Mouse (Mus musculus) midbrain, embryonic 16.5 days (tissue): ENCODE results near the gene Polr3h. TPM values are rescaled to one million over a fixed set of nuclear protein-coding genes. Genes with fewer than 3 reads are reported as not detected.

Experiments
- ATAC-seq: fragments of 200-750 bp; cut with Nextera tagmentation; 2 replicates; pipeline ENCODE4 v1.8.0; 2017; ENCODE audit warnings: moderate TSS enrichment
- H3K27ac ChIP-seq: fragments of 300-500 bp; sonication (generic); 2 replicates; pipeline ENCODE4 v1.5.1; 2014; ENCODE audit warnings: mild to moderate bottlenecking, low read length, mixed read lengths
- H3K27me3 ChIP-seq: fragments of 300-500 bp; sonication (generic); 2 replicates; pipeline ENCODE4 v1.6.1; 2014; ENCODE audit warnings: low read depth, low read length, mixed read lengths; ENCODE audit not compliant: control insufficient read depth, insufficient read depth
- H3K36me3 ChIP-seq: fragments of 300-500 bp; sonication (generic); 2 replicates; pipeline ENCODE4 v1.6.1; 2014; ENCODE audit warnings: mild to moderate bottlenecking, low read length, moderate library complexity, mixed read lengths; ENCODE audit not compliant: control insufficient read depth, insufficient read depth
- H3K4me1 ChIP-seq: fragments of 300-500 bp; sonication (generic); 2 replicates; pipeline ENCODE4 v1.6.1; 2014; ENCODE audit warnings: mild to moderate bottlenecking, low read length, mixed read lengths; ENCODE audit not compliant: control insufficient read depth, insufficient read depth
- H3K4me2 ChIP-seq: fragments of 300-500 bp; sonication (generic); 2 replicates; pipeline ENCODE4 v1.6.1; 2014; ENCODE audit warnings: mild to moderate bottlenecking, low read length, mixed read lengths
- H3K4me3 ChIP-seq: fragments of 300-500 bp; sonication (generic); 2 replicates; pipeline ENCODE4 v1.5.1; 2014; ENCODE audit warnings: low read depth, mild to moderate bottlenecking, low read length, moderate library complexity, mixed read lengths
- H3K9ac ChIP-seq: fragments of 300-500 bp; sonication (generic); 2 replicates; pipeline ENCODE4 v1.6.1; 2014; ENCODE audit warnings: low read depth, low read length, mixed read lengths
- H3K9me3 ChIP-seq: fragments of 300-500 bp; sonication (generic); replicated peaks from 2 replicates; pipeline ENCODE4 v1.6.1; 2014; ENCODE audit warnings: mild to moderate bottlenecking, low read length, mixed read lengths; ENCODE audit not compliant: control insufficient read depth, poor library complexity, severe bottlenecking
- WGBS: fragments of 180-500 bp; shearing (Covaris S2); extraction: QIAGEN DNeasy Blood & Tissue Kit; methylation state at CpG from one replicate; pipeline ENCODE4 v1.1.7; 2014; 5-methylcytosine and 5-hydroxymethylcytosine counted together
- polyA plus RNA-seq: library from polyadenylated mRNA; unstranded; fragments of >200 nt; fragmentation: Nextera tagmentation; extraction: Ambion mirVana; gene quantifications from 2 replicates; pipeline ENCODE4 v1.2.1, GENCODE M21; 2015

The Polr3h gene
- polyA plus RNA-seq, 1 experiment from 2014 or later: 77.2 TPM

DNA sequence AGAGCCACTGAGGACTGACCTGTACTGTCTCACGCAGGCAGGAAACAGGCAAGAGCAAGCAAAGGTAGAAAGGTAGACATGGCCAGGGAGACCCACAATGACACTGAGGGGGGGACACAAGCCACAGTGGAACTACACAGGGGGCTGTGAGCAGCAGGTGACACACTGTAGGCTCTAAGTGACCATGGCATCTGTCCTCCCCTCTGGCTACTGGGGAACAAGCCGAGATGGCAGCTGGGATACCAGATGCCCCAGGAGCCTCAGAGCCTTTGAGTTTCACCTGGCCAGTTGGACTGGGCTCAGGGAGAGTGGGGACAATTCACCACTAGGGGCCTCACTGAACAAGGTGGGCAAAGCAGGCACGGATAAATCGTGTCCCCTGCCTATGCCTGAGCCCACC, 26.3 kb upstream of the Polr3h start:
- H3K27ac ChIP-seq: no peak overlapping the region
- no peak overlapping the region for H3K9ac ChIP-seq
- no peaks in the 10 kb centered on the region for H3K9me3 ChIP-seq
- no peak overlapping the region for H3K4me2 ChIP-seq
- ATAC-seq: no peak
- peaks cover 29% of the 10 kb centered on the region for H3K36me3 ChIP-seq
- 89% methylated on average over 4 of the region's 4 CpGs for WGBS
- no peak overlapping the region for H3K4me3 ChIP-seq
- H3K27me3 ChIP-seq: no peaks in the 10 kb centered on the region
- no peaks in the 10 kb centered on the region for H3K4me1 ChIP-seq

- no peak for ATAC-seq
- H3K4me2 ChIP-seq: no peak overlapping the region
Observed at GRCm38 (mm10) chr15:81951159-81951558, 25.1 kb upstream of the Polr3h start.

DNA sequence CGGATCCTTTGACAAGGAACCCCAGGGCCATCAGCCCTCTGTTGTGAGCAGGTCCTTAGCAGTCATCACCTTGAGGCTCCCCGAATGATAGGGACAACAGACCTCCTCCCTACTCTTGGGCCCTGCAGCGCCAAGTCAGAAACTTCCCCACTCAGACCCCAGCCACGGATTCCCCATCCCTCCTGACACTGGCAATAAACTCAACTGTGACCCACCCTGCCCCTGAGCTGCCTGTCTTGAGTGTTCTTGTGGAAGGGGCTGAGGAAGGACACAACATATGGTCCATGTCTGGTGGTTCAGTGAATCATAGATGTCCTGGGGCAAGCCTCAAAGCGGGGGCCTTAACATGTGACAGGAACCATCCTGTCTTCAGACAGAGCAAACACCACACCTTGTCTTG, 24.7 kb upstream of the Polr3h start:
- Histone ChIP-seq H3K36me3 (peaks cover 39% of the 10 kb centered on the region), H3K9ac (no peak overlapping the region), H3K27ac (no peak overlapping the region), H3K27me3 (no peaks in the 10 kb centered on the region), H3K4me1 (no peaks in the 10 kb centered on the region), H3K9me3 (no peaks in the 10 kb centered on the region), H3K4me3 (no peak overlapping the region), H3K4me2 (no peak overlapping the region)
- WGBS: 92% methylated on average over 5 of the region's 5 CpGs
- ATAC-seq: no peak

More at GRCm38 (mm10) chr15:81951159-81951558, 25.1 kb upstream of the Polr3h start:
- Histone ChIP-seq H3K27me3 (no peaks in the 10 kb centered on the region), H3K9me3 (no peaks in the 10 kb centered on the region), H3K4me1 (no peaks in the 10 kb centered on the region), H3K36me3 (peaks cover 40% of the 10 kb centered on the region), H3K27ac (no peak overlapping the region), H3K9ac (no peak overlapping the region), H3K4me3 (no peak overlapping the region)
- 92% methylated on average over 9 of the region's 9 CpGs for WGBS

DNA sequence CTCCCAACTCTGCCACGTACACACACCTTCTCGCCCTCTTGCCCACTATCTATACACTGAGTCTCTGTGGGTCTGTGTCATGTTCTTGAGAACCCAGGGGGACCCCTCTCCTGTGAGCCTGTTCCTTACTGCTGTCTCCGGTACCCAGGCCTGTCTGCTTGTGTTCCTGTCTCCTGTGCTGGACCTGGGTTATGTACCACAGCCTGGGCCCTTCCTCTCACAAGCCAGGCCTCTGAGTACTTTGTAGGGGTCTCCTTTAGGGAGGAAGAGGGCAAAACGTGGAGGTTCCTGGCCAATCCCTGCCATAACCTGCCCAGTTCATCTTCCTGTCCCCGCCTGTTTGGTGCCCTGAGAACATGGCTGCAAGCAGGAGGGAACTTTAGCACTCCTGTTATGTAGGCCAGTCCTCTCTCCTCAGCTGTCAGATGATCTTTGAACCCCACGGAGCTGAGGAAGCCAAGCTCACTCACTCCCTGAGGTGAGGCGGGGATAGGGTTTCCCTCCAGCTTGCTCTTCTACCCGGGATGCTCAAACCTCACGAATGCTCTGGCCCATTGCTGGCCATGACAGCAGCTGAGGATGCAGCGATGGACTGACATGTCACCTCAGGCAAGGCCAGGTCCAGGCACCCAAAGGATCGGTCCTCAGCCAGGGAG, 23.6 kb upstream of the Polr3h start:
- WGBS: 77% methylated on average over 11 of the region's 11 CpGs
- no peak for ATAC-seq
- no peak overlapping the region for H3K4me3 ChIP-seq
- no peak overlapping the region for H3K27ac ChIP-seq
- no peaks in the 10 kb centered on the region for H3K27me3 ChIP-seq
- H3K4me2 ChIP-seq: no peak overlapping the region
- no peak overlapping the region for H3K9ac ChIP-seq
- H3K9me3 ChIP-seq: no peaks in the 10 kb centered on the region
- H3K36me3 ChIP-seq: peaks cover 30% of the 10 kb centered on the region
- no peaks in the 10 kb centered on the region for H3K4me1 ChIP-seq

GRCm38 (mm10) chr15:81949076-81949475, 23.0 kb upstream of the Polr3h start:
- Histone ChIP-seq H3K36me3 (peaks cover 24% of the 10 kb centered on the region), H3K27ac (no peak overlapping the region), H3K9me3 (no peaks in the 10 kb centered on the region), H3K27me3 (no peaks in the 10 kb centered on the region), H3K9ac (no peak overlapping the region), H3K4me2 (no peak overlapping the region), H3K4me3 (no peak overlapping the region), H3K4me1 (no peaks in the 10 kb centered on the region)
- no peak for ATAC-seq
- WGBS: 89% methylated on average over 10 of the region's 10 CpGs

DNA sequence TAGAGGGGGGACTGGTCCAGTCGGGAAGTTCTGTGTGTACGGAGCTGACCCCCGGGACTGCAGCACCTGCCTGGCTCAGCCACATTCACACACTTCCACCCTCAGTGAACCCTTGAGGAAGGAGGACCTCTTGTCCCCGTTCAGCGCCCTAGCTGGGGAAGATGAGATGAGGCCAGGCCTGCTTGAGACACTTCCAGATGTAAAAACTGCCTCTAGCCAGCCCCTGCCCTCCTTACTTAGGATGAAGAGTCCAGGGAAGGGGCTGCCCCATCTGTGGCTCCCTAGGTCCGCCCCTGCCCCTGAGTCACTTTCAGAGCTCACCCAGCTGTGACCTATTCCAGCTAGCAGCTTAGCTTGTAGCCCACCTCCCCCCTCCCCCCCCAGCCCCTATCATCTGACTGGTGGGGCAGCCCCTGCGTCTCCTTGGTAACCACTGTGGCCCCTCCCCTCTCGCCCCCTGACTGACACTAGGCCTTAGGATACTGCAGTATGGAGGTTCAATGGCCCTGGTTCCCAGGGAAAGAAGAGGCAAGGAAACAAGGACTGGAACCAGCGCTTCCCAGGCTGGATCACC, 17.2 kb upstream of the Polr3h start:
- 8% methylated on average over 9 of the region's 9 CpGs for WGBS
- H3K36me3 ChIP-seq: peaks cover 17% of the 10 kb centered on the region
- H3K4me1 ChIP-seq: peaks cover 21% of the 10 kb centered on the region
- H3K9me3 ChIP-seq: no peaks in the 10 kb centered on the region
- H3K9ac ChIP-seq: no peak overlapping the region
- no peak overlapping the region for H3K27ac ChIP-seq
- no peak overlapping the region for H3K4me3 ChIP-seq
- no peak overlapping the region for H3K4me2 ChIP-seq
- no peaks in the 10 kb centered on the region for H3K27me3 ChIP-seq
- ATAC-seq: 0 out of 2 replicates have a peak, but pooled peaks have one; percentile 14

- ATAC-seq: no peak
- H3K36me3 ChIP-seq: peaks cover 3% of the 10 kb centered on the region
- H3K27me3 ChIP-seq: no peaks in the 10 kb centered on the region
- H3K4me2 ChIP-seq: no peak overlapping the region
- no peak overlapping the region for H3K27ac ChIP-seq
- WGBS: 90% methylated on average over 2 of the region's 2 CpGs
- H3K4me1 ChIP-seq: peaks cover 31% of the 10 kb centered on the region
- H3K9ac ChIP-seq: no peak overlapping the region
- H3K4me3 ChIP-seq: no peak overlapping the region
- no peaks in the 10 kb centered on the region for H3K9me3 ChIP-seq
Observed at GRCm38 (mm10) chr15:81941010-81941409, 15.0 kb upstream of the Polr3h start.

- Histone ChIP-seq H3K4me2 (no peak overlapping the region), H3K36me3 (peaks cover 3% of the 10 kb centered on the region), H3K9me3 (no peaks in the 10 kb centered on the region), H3K4me1 (peaks cover 33% of the 10 kb centered on the region), H3K4me3 (no peak overlapping the region), H3K9ac (no peak overlapping the region), H3K27ac (no peak overlapping the region), H3K27me3 (no peaks in the 10 kb centered on the region)
- 94% methylated on average over 5 of the region's 5 CpGs for WGBS
- ATAC-seq: no peak
Observed at GRCm38 (mm10) chr15:81940219-81940618, 14.2 kb upstream of the Polr3h start.

DNA sequence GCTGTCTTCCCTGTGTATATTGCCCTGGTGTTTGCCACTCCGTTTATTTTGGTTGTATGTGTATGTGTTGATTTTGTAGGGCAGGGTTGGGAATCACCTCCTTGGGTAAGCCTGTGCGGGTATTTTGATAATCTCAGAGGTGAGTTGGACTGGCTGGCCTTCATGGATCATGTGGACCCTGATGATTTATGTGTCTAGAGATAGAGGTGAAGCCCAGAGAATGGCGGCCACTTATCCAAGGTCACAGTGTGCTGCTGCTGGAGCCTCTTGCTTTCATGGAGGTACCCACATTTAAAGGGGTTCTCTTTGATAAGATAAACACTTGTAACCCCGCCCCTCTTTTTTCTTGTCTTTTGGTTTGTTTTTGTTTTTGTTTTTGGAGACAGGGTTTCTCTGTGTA, 13.7 kb upstream of the Polr3h start:
- Histone ChIP-seq H3K27me3 (no peaks in the 10 kb centered on the region), H3K4me2 (no peak overlapping the region), H3K36me3 (peaks cover 3% of the 10 kb centered on the region), H3K9me3 (no peaks in the 10 kb centered on the region), H3K9ac (no peak overlapping the region), H3K4me3 (no peak overlapping the region), H3K4me1 (peaks cover 33% of the 10 kb centered on the region), H3K27ac (no peak overlapping the region)
- ATAC-seq: no peak
- 95% methylated on average over 4 of the region's 4 CpGs for WGBS
